Mouse (Mus musculus): ENCODE results near the gene Htra2. TPM values are rescaled to one million over a fixed set of nuclear protein-coding genes. Genes with fewer than 3 reads are reported as not detected.

The Htra2 gene
- polyA plus RNA-seq, 1 experiment from 2014 or later = 45.9 TPM

- no peak overlapping the region for H3K4me3 ChIP-seq (ENCODE audit: low read depth, low read length)
- H3K9me3 ChIP-seq (ENCODE audit: control insufficient read depth, low read length) = no peaks in the 10 kb centered on the region
- H3K27ac ChIP-seq (ENCODE audit: low read depth, low read length) = no peak overlapping the region
- H3K9ac ChIP-seq (replicated peaks; ENCODE audit: low read depth, low read length) = no peak overlapping the region
- WGBS = 14% methylated on average over 2 of the region's 2 CpGs
- no peak overlapping the region for H3K4me2 ChIP-seq (ENCODE audit: low read depth, low read length)
- peaks cover 37% of the 10 kb centered on the region for H3K27me3 ChIP-seq (ENCODE audit: control insufficient read depth, insufficient read depth, low read length)
- 0 out of 2 replicates have a peak, but pooled peaks cover 2% of the 10 kb centered on the region for H3K36me3 ChIP-seq (ENCODE audit: control insufficient read depth, insufficient read depth, low read length)
- ATAC-seq (ENCODE audit: low read depth) = no peak
- peaks cover 14% of the 10 kb centered on the region for H3K4me1 ChIP-seq (ENCODE audit: control insufficient read depth, insufficient read depth, low read length)
These were observed 19.9 kb upstream of the Htra2 start for GRCm38 (mm10) chr6:83074979-83075378.

DNA sequence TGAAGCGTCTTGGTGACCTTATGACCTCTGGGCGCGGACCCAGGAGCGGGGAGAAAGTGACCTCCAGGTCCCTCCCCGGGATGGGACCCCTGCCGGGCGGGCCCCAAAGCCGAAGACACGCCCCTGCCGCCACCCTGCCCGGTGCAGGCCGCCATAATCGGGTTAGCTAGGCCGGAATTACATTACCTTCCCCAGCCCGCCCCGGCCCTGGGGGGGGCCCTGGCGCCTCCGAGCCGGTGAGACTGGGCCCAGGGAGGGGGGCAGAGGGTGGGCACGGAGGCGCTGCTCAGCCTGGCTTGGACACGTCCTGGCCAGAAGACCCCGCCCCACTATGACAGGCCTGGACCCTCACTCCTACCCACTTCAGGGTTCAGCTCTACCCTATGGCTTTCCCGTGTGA lies 16.1 kb upstream of the Htra2 start:
- Histone ChIP-seq H3K27ac (ENCODE audit: low read depth, low read length) (no peak overlapping the region), H3K9ac (replicated peaks; ENCODE audit: low read depth, low read length) (no peak overlapping the region), H3K4me3 (ENCODE audit: low read depth, low read length) (no peak overlapping the region), H3K4me2 (ENCODE audit: low read depth, low read length) (no peak overlapping the region), H3K27me3 (ENCODE audit: control insufficient read depth, insufficient read depth, low read length) (peaks cover 64% of the 10 kb centered on the region), H3K4me1 (ENCODE audit: control insufficient read depth, insufficient read depth, low read length) (no peaks in the 10 kb centered on the region), H3K36me3 (ENCODE audit: control insufficient read depth, insufficient read depth, low read length) (no peaks in the 10 kb centered on the region), H3K9me3 (ENCODE audit: control insufficient read depth, low read length) (no peaks in the 10 kb centered on the region)
- WGBS = 1% methylated on average over 23 of the region's 24 CpGs
- peak; percentile 32; the same call in 1 of the 2 replicates for ATAC-seq (ENCODE audit: low read depth)

DNA sequence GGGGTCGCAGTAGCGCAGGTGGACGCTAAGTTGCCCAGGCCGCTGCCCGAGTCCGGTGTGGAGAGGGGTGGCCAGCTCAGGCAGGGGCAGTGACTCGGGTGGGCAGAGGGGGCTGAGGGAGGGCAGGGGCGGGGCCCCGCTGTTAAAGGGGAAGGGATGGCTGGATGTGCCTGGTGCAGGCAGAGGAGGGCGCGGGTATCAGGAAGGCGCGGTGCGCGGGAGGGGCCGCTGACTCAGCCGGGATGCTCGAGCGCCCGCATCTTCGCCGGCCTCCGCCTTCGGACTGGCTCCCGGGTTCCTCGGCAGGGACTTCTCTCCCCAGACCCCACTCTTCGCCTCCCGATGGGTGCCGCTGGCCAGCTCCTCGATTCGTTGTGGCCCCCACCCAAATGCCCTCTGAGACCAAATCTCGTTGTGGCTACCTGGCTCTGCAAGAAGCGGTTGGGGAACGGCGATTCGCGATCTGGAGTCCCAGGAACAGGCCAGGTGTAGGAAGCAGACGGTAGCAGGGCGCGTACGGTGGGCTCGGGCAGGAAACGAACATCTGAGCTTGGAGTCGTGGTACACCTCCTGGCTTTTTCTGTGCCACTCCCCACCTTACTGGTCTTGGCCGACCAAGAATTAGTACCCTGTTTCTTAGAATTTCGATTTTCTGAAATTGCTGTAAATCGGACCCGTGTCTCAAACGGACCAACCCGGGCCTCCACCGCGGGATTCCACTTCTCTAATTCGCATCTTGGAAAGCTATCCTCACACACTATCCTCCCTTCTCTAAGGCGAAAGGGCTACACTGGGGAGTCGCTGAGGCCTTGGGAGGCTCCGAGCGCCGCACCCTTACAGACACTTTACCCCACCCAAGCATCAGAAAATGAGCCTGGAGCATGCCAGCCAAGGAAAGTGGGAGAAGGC lies 15.5 kb upstream of the Htra2 start:
- Histone ChIP-seq H3K4me2 (ENCODE audit: low read depth, low read length) (no peak overlapping the region), H3K4me3 (ENCODE audit: low read depth, low read length) (peak overlapping the region; percentile 20), H3K9ac (replicated peaks; ENCODE audit: low read depth, low read length) (no peak overlapping the region; the same call in 1 of the 2 replicates), H3K27ac (ENCODE audit: low read depth, low read length) (no peak overlapping the region), H3K36me3 (ENCODE audit: control insufficient read depth, insufficient read depth, low read length) (no peaks in the 10 kb centered on the region), H3K4me1 (ENCODE audit: control insufficient read depth, insufficient read depth, low read length) (no peaks in the 10 kb centered on the region), H3K27me3 (ENCODE audit: control insufficient read depth, insufficient read depth, low read length) (peaks cover 71% of the 10 kb centered on the region), H3K9me3 (ENCODE audit: control insufficient read depth, low read length) (no peaks in the 10 kb centered on the region)
- 0 out of 2 replicates have a peak, but pooled peaks have one; percentile 4 for ATAC-seq (ENCODE audit: low read depth)
- under 1% methylated on average over 44 of the region's 58 CpGs for WGBS

GRCm38 (mm10) chr6:83070247-83070310 lies 15.0 kb upstream of the Htra2 start, which contains the start of gene Tlx2:
Tlx2 (minus strand) TSS chr6:83070293.
- Histone ChIP-seq H3K27ac (ENCODE audit: low read depth, low read length) (no peak within 1 kb of the TSS), H3K36me3 (ENCODE audit: control insufficient read depth, insufficient read depth, low read length) (no peaks in the 10 kb centered on the region), H3K27me3 (ENCODE audit: control insufficient read depth, insufficient read depth, low read length) (peaks cover 74% of the 10 kb centered on the region), H3K4me3 (ENCODE audit: low read depth, low read length) (peak within 1 kb of the TSS; percentile 20), H3K4me1 (ENCODE audit: control insufficient read depth, insufficient read depth, low read length) (no peaks in the 10 kb centered on the region), H3K9ac (replicated peaks; ENCODE audit: low read depth, low read length) (no peak within 1 kb of the TSS; the same call in 1 of the 2 replicates), H3K9me3 (ENCODE audit: control insufficient read depth, low read length) (no peaks in the 10 kb centered on the region), H3K4me2 (ENCODE audit: low read depth, low read length) (peak within 1 kb of the TSS; percentile 31)
- no peak for ATAC-seq (ENCODE audit: low read depth)
- WGBS = 2% methylated on average over 10 of the region's 10 CpGs

DNA sequence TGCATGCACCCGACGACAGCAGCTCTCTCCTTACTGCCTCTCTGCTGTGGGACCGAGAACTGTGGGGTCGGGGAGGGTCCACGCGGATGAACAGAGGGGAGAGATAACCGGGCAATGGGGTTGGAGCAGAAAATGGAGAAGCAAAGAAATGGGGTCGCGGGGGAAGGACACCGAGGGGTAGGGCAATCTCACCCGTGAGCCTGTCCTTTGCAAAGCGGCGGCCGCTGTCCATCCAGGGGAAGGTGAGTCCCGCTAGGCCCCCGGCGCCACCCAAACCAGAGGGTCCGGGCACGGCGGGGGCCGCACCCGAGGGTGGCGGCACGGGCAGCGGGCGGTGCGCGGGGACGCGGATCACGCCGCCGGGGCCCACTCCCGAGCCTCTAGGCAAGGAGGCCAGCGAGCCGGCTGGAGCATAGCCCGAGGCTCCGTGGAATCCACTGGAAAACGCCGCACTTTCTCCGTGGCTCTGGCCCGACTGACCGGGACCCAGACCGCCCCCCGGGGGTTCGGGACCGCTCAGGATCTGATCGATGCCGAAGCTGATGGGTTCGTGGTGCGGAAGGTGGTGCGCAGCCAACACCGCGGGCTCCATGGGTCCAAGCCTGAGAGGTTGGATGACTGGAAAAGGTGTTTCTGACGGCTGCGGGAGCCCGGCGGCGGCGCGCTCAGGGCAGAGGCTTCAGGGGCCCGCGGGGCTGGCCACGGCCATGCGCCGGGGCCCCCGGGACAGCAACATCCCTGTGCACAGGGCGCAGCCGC lies 14.6 kb upstream of the Htra2 start:
- H3K4me1 ChIP-seq (ENCODE audit: control insufficient read depth, insufficient read depth, low read length) = no peaks in the 10 kb centered on the region
- WGBS = under 1% methylated on average over 69 of the region's 69 CpGs
- H3K9me3 ChIP-seq (ENCODE audit: control insufficient read depth, low read length) = no peaks in the 10 kb centered on the region
- H3K4me3 ChIP-seq (ENCODE audit: low read depth, low read length) = peak overlapping the region; percentile 20
- no peaks in the 10 kb centered on the region for H3K36me3 ChIP-seq (ENCODE audit: control insufficient read depth, insufficient read depth, low read length)
- H3K27ac ChIP-seq (ENCODE audit: low read depth, low read length) = no peak overlapping the region
- ATAC-seq (ENCODE audit: low read depth) = peak; percentile 38; the same call in 1 of the 2 replicates
- H3K27me3 ChIP-seq (ENCODE audit: control insufficient read depth, insufficient read depth, low read length) = peaks cover 71% of the 10 kb centered on the region
- H3K9ac ChIP-seq (replicated peaks; ENCODE audit: low read depth, low read length) = no peak overlapping the region; the same call in 1 of the 2 replicates
- no peak overlapping the region for H3K4me2 ChIP-seq (ENCODE audit: low read depth, low read length)

DNA sequence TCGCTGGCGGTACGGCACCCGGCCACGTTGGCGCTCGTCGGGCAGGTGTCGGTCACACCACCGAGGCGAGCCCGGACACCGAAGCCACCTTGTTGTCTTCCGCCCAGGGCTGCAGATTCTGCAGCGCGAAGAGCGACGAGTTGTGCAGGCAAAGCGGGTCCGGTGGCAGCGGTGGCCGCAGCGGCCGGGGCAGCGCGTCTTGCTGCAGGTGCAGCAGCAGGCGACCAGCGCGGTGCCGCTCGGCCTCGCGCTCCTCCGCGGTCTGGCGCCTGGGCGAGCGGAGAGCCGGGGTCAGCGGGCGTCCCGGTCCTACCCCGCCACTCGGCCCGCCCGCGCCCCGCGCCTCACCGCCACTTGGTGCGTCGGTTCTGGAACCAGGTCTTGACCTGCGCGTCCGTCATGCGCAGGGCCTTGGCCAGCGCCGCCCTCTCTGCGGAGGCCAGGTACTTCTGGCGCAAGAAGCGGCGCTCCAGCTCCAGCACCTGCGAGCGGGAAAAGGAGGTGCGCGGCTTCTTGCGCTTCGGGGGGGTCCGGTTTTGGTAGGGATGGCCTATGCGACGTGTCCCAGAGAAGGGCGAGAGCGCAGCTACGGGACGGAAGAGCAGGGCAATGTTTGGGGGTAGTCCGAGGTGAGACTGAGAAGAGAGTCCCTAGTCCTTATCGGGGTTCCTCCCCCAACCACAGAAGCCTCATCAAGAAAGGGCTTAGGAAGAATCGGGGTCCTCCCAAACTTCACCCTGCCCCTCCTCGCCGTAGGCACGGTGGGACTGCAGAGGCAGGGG lies 13.8 kb upstream of the Htra2 start:
- Histone ChIP-seq H3K9ac (replicated peaks; ENCODE audit: low read depth, low read length) (no peak overlapping the region), H3K27me3 (ENCODE audit: control insufficient read depth, insufficient read depth, low read length) (peaks cover 75% of the 10 kb centered on the region), H3K27ac (ENCODE audit: low read depth, low read length) (no peak overlapping the region), H3K9me3 (ENCODE audit: control insufficient read depth, low read length) (no peaks in the 10 kb centered on the region), H3K4me2 (ENCODE audit: low read depth, low read length) (peak overlapping the region; percentile 31), H3K36me3 (ENCODE audit: control insufficient read depth, insufficient read depth, low read length) (no peaks in the 10 kb centered on the region), H3K4me1 (ENCODE audit: control insufficient read depth, insufficient read depth, low read length) (no peaks in the 10 kb centered on the region), H3K4me3 (ENCODE audit: low read depth, low read length) (peak overlapping the region; percentile 20; the same call in 1 of the 2 replicates)
- WGBS = under 1% methylated on average over 81 of the region's 81 CpGs
- ATAC-seq (ENCODE audit: low read depth) = no peak

DNA sequence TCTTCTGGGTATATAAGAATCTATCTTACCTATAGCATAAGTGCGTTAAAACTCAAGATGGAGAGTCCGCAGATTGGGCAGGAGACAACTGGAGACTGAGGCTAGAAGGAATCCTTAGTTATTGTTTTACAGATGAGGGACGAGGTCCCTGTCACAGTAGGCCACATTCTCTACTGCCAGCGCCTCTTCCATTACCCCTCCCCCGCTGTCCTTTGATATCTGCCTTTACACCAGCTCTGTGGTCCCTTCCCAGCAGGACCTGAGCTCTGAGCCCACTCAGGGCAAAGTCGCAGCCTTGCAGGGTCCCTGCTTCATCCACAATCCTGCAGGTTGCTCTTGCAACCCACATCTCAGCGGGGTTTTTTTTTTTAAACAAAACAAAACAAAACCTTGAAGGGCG lies 13.1 kb upstream of the Htra2 start:
- Histone ChIP-seq H3K9ac (replicated peaks; ENCODE audit: low read depth, low read length) (no peak overlapping the region), H3K27ac (ENCODE audit: low read depth, low read length) (no peak overlapping the region), H3K4me2 (ENCODE audit: low read depth, low read length) (no peak overlapping the region), H3K4me1 (ENCODE audit: control insufficient read depth, insufficient read depth, low read length) (no peaks in the 10 kb centered on the region), H3K27me3 (ENCODE audit: control insufficient read depth, insufficient read depth, low read length) (peaks cover 77% of the 10 kb centered on the region), H3K9me3 (ENCODE audit: control insufficient read depth, low read length) (no peaks in the 10 kb centered on the region), H3K36me3 (ENCODE audit: control insufficient read depth, insufficient read depth, low read length) (no peaks in the 10 kb centered on the region), H3K4me3 (ENCODE audit: low read depth, low read length) (no peak overlapping the region)
- WGBS = 5% methylated on average over 8 of the region's 8 CpGs
- no peak for ATAC-seq (ENCODE audit: low read depth)

- ATAC-seq (ENCODE audit: low read depth) = no peak
- Histone ChIP-seq H3K27me3 (ENCODE audit: control insufficient read depth, insufficient read depth, low read length) (peaks cover 74% of the 10 kb centered on the region), H3K4me3 (ENCODE audit: low read depth, low read length) (no peak overlapping the region), H3K9ac (replicated peaks; ENCODE audit: low read depth, low read length) (no peak overlapping the region), H3K4me1 (ENCODE audit: control insufficient read depth, insufficient read depth, low read length) (no peaks in the 10 kb centered on the region), H3K4me2 (ENCODE audit: low read depth, low read length) (no peak overlapping the region), H3K27ac (ENCODE audit: low read depth, low read length) (no peak overlapping the region), H3K9me3 (ENCODE audit: control insufficient read depth, low read length) (no peaks in the 10 kb centered on the region), H3K36me3 (ENCODE audit: control insufficient read depth, insufficient read depth, low read length) (no peaks in the 10 kb centered on the region)
- 45% methylated on average over 6 of the region's 6 CpGs for WGBS
These were observed 11.4 kb upstream of the Htra2 start for GRCm38 (mm10) chr6:83066441-83066840.

All from neural tube, embryonic 14.5 days (tissue).